Mouse (Mus musculus): Measurements from ENCODE around the gene Gls.

DNA sequence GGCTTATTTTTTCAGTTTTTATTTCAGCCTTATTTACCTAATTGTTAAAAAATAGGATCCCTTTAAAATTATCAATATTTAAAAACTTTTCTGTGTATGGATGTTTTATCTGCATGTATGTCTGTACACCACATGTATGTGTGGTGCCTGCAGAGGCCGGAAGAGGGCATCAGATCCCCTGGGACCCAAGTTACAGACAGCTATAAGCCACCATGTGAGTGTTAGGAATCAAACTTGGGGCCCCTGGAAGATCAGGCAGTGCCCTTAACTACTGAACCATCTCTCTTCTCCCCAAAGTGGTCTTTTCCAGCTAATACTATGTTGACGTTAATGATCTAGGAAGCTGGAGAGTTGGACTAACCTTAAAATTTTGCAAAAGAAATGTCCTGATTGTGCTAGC lies 85.6 kb downstream of the Gls start:
- TF ChIP-seq HCFC1 (IDR thresholded peaks at IDR 0.05; ENCODE audit: borderline replicate concordance, insufficient read depth, low read length) (no peak), ZC3H11A (IDR thresholded peaks at IDR 0.05; ENCODE audit: borderline replicate concordance, low read depth, low read length) (no peak)
